In the genomic region with DNA sequence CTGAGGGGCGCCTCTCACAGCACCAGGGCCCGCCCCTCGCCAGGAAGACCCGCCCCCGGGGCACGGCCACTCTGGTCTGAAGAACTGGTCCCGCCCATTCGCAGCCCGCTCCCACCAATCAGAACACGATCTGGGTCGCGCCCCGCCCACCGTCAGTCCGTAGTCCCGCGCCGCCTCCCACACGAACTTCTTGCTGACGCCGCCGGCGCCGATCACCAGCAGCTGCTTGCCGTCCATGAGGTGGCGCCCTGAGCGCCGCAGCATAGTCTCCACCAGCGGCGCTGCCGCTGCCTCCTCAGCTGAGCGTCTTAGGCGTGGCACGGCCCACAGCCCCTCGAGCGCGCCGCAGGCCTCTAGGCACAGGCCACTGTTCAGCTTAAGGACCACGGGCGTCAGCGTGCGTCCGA, we compare ENCODE assay signal across 8 mouse cellular contexts. TPM values are rescaled to one million over a fixed set of nuclear protein-coding genes. Genes with fewer than 3 reads are reported as not detected.
DNase-seq lines count a peak whose midpoint lies in the region; ATAC-seq and TF ChIP-seq lines count a peak whose summit lies in the region.

No protein-coding gene starts in this region.

- TF ChIP-seq EP300 in liver, embryonic 14.5 days (IDR thresholded peaks at IDR 0.05; ENCODE audit: low read depth) = no peak
- TF ChIP-seq EP300 in stomach, postnatal 0 days (optimal IDR thresholded peaks at IDR 0.05) = peak; percentile 83

- DNase-seq in c-Kit-negative CD71-positive TER-119-positive erythroid progenitor cells, embryonic 14.5 days (ENCODE audit: low read depth, low spot score) = peak; percentile 95
- DNase-seq in forebrain, embryonic 10.5 days (ENCODE audit: extremely low spot score, low spot score) = peak; percentile 100
- DNase-seq in kidney, postnatal 25 days = peak; percentile 99 to 100
- peak; percentile 94 to 95 (median 94) for DNase-seq in liver, embryonic 14.5 days (ENCODE audit: low read depth in 3 of 3, low spot score in 3 of 3)
- peak; percentile 100 for DNase-seq in neural tube, embryonic 11.5 days (ENCODE audit: low spot score)
- DNase-seq in stomach, postnatal 0 days (ENCODE audit: low spot score) = peak; percentile 99

- H3K9me3 ChIP-seq in forebrain, embryonic 10.5 days = no peaks in the 10 kb centered on the region
- no peaks in the 10 kb centered on the region for H3K9me3 ChIP-seq in heart, embryonic 15.5 days (replicated peaks)
- no peaks in the 10 kb centered on the region for H3K9me3 ChIP-seq in liver, embryonic 14.5 days (ENCODE audit: control insufficient read depth, low read length)
- no peaks in the 10 kb centered on the region for H3K9me3 ChIP-seq in neural tube, embryonic 11.5 days (ENCODE audit: control insufficient read depth, low read length)
- no peaks in the 10 kb centered on the region for H3K9me3 ChIP-seq in stomach, postnatal 0 days (ENCODE audit: control insufficient read depth, low read length)

- peak overlapping the region; percentile 57 for H3K4me3 ChIP-seq in forebrain, embryonic 10.5 days
- H3K4me3 ChIP-seq in heart, embryonic 15.5 days = peak overlapping the region; percentile 54
- H3K4me3 ChIP-seq in liver, embryonic 14.5 days (ENCODE audit: insufficient read depth in 1 of 2, low read depth in 2 of 2, low read length in 2 of 2) = peak overlapping the region; percentile 42 to 57
- peak overlapping the region; percentile 32 for H3K4me3 ChIP-seq in neural tube, embryonic 11.5 days (ENCODE audit: low read depth, low read length)
- H3K4me3 ChIP-seq in stomach, postnatal 0 days (ENCODE audit: low read depth, low read length) = peak overlapping the region; percentile 44

- peak overlapping the region; percentile 92 for H3K4me2 ChIP-seq in heart, embryonic 15.5 days
- H3K4me2 ChIP-seq in liver, embryonic 14.5 days (ENCODE audit: low read depth) = peak overlapping the region; percentile 87
- peak overlapping the region; percentile 60 for H3K4me2 ChIP-seq in neural tube, embryonic 11.5 days (ENCODE audit: low read depth)
- H3K4me2 ChIP-seq in stomach, postnatal 0 days (replicated peaks; ENCODE audit: low read depth) = peak overlapping the region; percentile 81

- peaks cover 24% of the 10 kb centered on the region; the same call in 1 of the 2 replicates for H3K27me3 ChIP-seq in forebrain, embryonic 10.5 days (ENCODE audit: poor library complexity, severe bottlenecking)
- no peaks in the 10 kb centered on the region for H3K27me3 ChIP-seq in heart, embryonic 15.5 days
- no peaks in the 10 kb centered on the region for H3K27me3 ChIP-seq in liver, embryonic 14.5 days (ENCODE audit: control insufficient read depth, insufficient read depth, low read length)
- H3K27me3 ChIP-seq in neural tube, embryonic 11.5 days (ENCODE audit: control insufficient read depth, insufficient read depth, low read length) = no peaks in the 10 kb centered on the region
- no peaks in the 10 kb centered on the region for H3K27me3 ChIP-seq in stomach, postnatal 0 days (ENCODE audit: control insufficient read depth, insufficient read depth, low read length)

- peaks cover 27% of the 10 kb centered on the region for H3K4me1 ChIP-seq in forebrain, embryonic 10.5 days
- peaks cover 58% of the 10 kb centered on the region for H3K4me1 ChIP-seq in heart, embryonic 15.5 days (replicated peaks)
- peaks cover 4 to 6% of the 10 kb centered on the region in 2 experiments for H3K4me1 ChIP-seq in liver, embryonic 14.5 days (replicated peaks; ENCODE audit: control insufficient read depth in 2 of 2, insufficient read depth in 2 of 2, low read length in 1 of 2)
- H3K4me1 ChIP-seq in neural tube, embryonic 11.5 days (ENCODE audit: control insufficient read depth, insufficient read depth, low read length) = peaks cover 5% of the 10 kb centered on the region; the same call in 1 of the 2 replicates
- H3K4me1 ChIP-seq in stomach, postnatal 0 days (replicated peaks; ENCODE audit: control insufficient read depth, insufficient read depth) = peaks cover 5% of the 10 kb centered on the region; the same call in 1 of the 2 replicates

- peak overlapping the region; percentile 91 for H3K27ac ChIP-seq in forebrain, embryonic 10.5 days
- H3K27ac ChIP-seq in heart, embryonic 15.5 days = peak overlapping the region; percentile 96
- peak overlapping the region; percentile 0; the same call in 1 of the 2 replicates for H3K27ac ChIP-seq in liver, embryonic 14.5 days
- H3K27ac ChIP-seq in neural tube, embryonic 11.5 days (ENCODE audit: low read depth, low read length) = peak overlapping the region; percentile 76
- peak overlapping the region; percentile 95 for H3K27ac ChIP-seq in stomach, postnatal 0 days (replicated peaks)

- under 1% methylated on average over 43 of the region's 43 CpGs for WGBS in forebrain, embryonic 10.5 days
- WGBS in heart, embryonic 15.5 days = under 1% methylated on average over 43 of the region's 43 CpGs
- WGBS in liver, embryonic 14.5 days (ENCODE audit: insufficient replicate concordance) = under 1% methylated on average over 43 of the region's 43 CpGs
- 0% methylated on average over 43 of the region's 43 CpGs for WGBS in neural tube, embryonic 11.5 days
- WGBS in stomach, postnatal 0 days = under 1% methylated on average over 42 of the region's 43 CpGs

- H3K9ac ChIP-seq in heart, embryonic 15.5 days = peak overlapping the region; percentile 84
- H3K9ac ChIP-seq in liver, embryonic 14.5 days (replicated peaks) = peak overlapping the region; percentile 50
- peak overlapping the region; percentile 63 for H3K9ac ChIP-seq in neural tube, embryonic 11.5 days (ENCODE audit: low read length)
- H3K9ac ChIP-seq in stomach, postnatal 0 days (ENCODE audit: low read length) = peak overlapping the region; percentile 86

- peak; percentile 96 for ATAC-seq in CD4-positive, CD25-positive, alpha-beta regulatory T cell, adult 4 months
- ATAC-seq in heart, embryonic 15.5 days (replicated peaks; ENCODE audit: insufficient number of reproducible peaks, insufficient read depth, low FRiP score, low read depth) = peak; percentile 92
- ATAC-seq in liver, embryonic 14.5 days (ENCODE audit: insufficient read depth) = peak; percentile 94
- peak; percentile 92 for ATAC-seq in neural tube, embryonic 11.5 days (ENCODE audit: insufficient read depth, low FRiP score, low TSS enrichment)
- ATAC-seq in stomach, postnatal 0 days (ENCODE audit: low FRiP score, low TSS enrichment) = peak; percentile 93

- TF ChIP-seq CTCF in liver, embryonic 14.5 days (IDR thresholded peaks at IDR 0.05; ENCODE audit: low read depth) = peak; percentile 97
- peak; percentile 99 for TF ChIP-seq CTCF in stomach, postnatal 0 days (IDR thresholded peaks at IDR 0.05; ENCODE audit: low read depth)

- H3K36me3 ChIP-seq in forebrain, embryonic 10.5 days (replicated peaks) = no peaks in the 10 kb centered on the region
- no peaks in the 10 kb centered on the region for H3K36me3 ChIP-seq in heart, embryonic 15.5 days
- no peaks in the 10 kb centered on the region for H3K36me3 ChIP-seq in liver, embryonic 14.5 days (replicated peaks; ENCODE audit: control insufficient read depth, insufficient read depth, low read depth)
- no peaks in the 10 kb centered on the region for H3K36me3 ChIP-seq in neural tube, embryonic 11.5 days (ENCODE audit: control insufficient read depth, insufficient read depth, low read length)
- no peaks in the 10 kb centered on the region for H3K36me3 ChIP-seq in stomach, postnatal 0 days (ENCODE audit: control insufficient read depth, insufficient read depth, low read length)

RNA-seq across cellular contexts. Expression of a gene that starts 5.9 kb away (rescaled TPM):
- 10 to 100 TPM in 1 of 2 experiments, 1 to 10 TPM in 1; 9.4 to 11.9 TPM for polyA plus RNA-seq in CD4-positive, CD25-positive, alpha-beta regulatory T cell, adult 4 months (2017; shearing (Covaris generic))
- polyA plus RNA-seq in forebrain, embryonic 10.5 days (2016; fragmentation: Nextera tagmentation; extraction: Ambion mirVana) = 2.5 TPM in 2 replicates
- 12.3 TPM in 2 replicates for polyA plus RNA-seq in heart, embryonic 15.5 days (2015; fragmentation: Nextera tagmentation; extraction: Ambion mirVana)
- polyA plus RNA-seq in liver, embryonic 14.5 days (2012; rRNA removed) = 0.32 and 0.44 TPM in 2 replicates
- polyA plus RNA-seq in liver, embryonic 14.5 days (2014; fragmentation: Nextera tagmentation; extraction: Ambion mirVana) = 0.18 and 0.71 TPM in 2 replicates
- polyA plus RNA-seq in neural tube, embryonic 11.5 days (2014; fragmentation: Nextera tagmentation; extraction: Ambion mirVana) = 2.9 and 3.8 TPM in 2 replicates
- polyA plus RNA-seq in stomach, postnatal 0 days (2015; fragmentation: Nextera tagmentation; extraction: Ambion mirVana) = 1.5 TPM in 2 replicates

RNA-seq across cellular contexts. Expression of a gene that starts 6.2 kb away (rescaled TPM):
- 10 to 100 TPM; 31.7 to 39.0 TPM for polyA plus RNA-seq in CD4-positive, CD25-positive, alpha-beta regulatory T cell, adult 4 months (2017; shearing (Covaris generic))
- 59.7 TPM in 2 replicates for polyA plus RNA-seq in forebrain, embryonic 10.5 days (2016; fragmentation: Nextera tagmentation; extraction: Ambion mirVana)
- 42.2 and 46.1 TPM in 2 replicates for polyA plus RNA-seq in heart, embryonic 15.5 days (2015; fragmentation: Nextera tagmentation; extraction: Ambion mirVana)
- polyA plus RNA-seq in liver, embryonic 14.5 days (2012; rRNA removed) = 17.2 and 19.2 TPM in 2 replicates
- polyA plus RNA-seq in liver, embryonic 14.5 days (2014; fragmentation: Nextera tagmentation; extraction: Ambion mirVana) = 19.5 and 19.9 TPM in 2 replicates
- 52.6 and 52.7 TPM in 2 replicates for polyA plus RNA-seq in neural tube, embryonic 11.5 days (2014; fragmentation: Nextera tagmentation; extraction: Ambion mirVana)
- 41.1 and 49.3 TPM in 2 replicates for polyA plus RNA-seq in stomach, postnatal 0 days (2015; fragmentation: Nextera tagmentation; extraction: Ambion mirVana)

RNA-seq across cellular contexts. Expression of a gene that starts 16.0 kb away (rescaled TPM):
- 100 to 1,000 TPM; 836 to 870 TPM for polyA plus RNA-seq in CD4-positive, CD25-positive, alpha-beta regulatory T cell, adult 4 months (2017; shearing (Covaris generic))
- polyA plus RNA-seq in forebrain, embryonic 10.5 days (2016; fragmentation: Nextera tagmentation; extraction: Ambion mirVana) = 0.71 TPM in 1 of 2 replicates, not detected in the other
- polyA plus RNA-seq in heart, embryonic 15.5 days (2015; fragmentation: Nextera tagmentation; extraction: Ambion mirVana) = 3.6 and 33.8 TPM in 2 replicates
- 12.5 and 16.3 TPM in 2 replicates for polyA plus RNA-seq in liver, embryonic 14.5 days (2012; rRNA removed)
- 14.4 and 17.0 TPM in 2 replicates for polyA plus RNA-seq in liver, embryonic 14.5 days (2014; fragmentation: Nextera tagmentation; extraction: Ambion mirVana)
- 0.92 and 1.8 TPM in 2 replicates for polyA plus RNA-seq in neural tube, embryonic 11.5 days (2014; fragmentation: Nextera tagmentation; extraction: Ambion mirVana)
- 1.1 and 1.3 TPM in 2 replicates for polyA plus RNA-seq in stomach, postnatal 0 days (2015; fragmentation: Nextera tagmentation; extraction: Ambion mirVana)

RNA-seq across cellular contexts. Expression of a gene that starts 21.0 kb away (rescaled TPM):
- polyA plus RNA-seq in CD4-positive, CD25-positive, alpha-beta regulatory T cell, adult 4 months (2017; shearing (Covaris generic)) = 100 to 1,000 TPM; 236 to 310 TPM
- polyA plus RNA-seq in forebrain, embryonic 10.5 days (2016; fragmentation: Nextera tagmentation; extraction: Ambion mirVana) = 128 and 130 TPM in 2 replicates
- 114 and 137 TPM in 2 replicates for polyA plus RNA-seq in heart, embryonic 15.5 days (2015; fragmentation: Nextera tagmentation; extraction: Ambion mirVana)
- polyA plus RNA-seq in liver, embryonic 14.5 days (2012; rRNA removed) = 57.5 and 59.2 TPM in 2 replicates
- 57.5 and 62.2 TPM in 2 replicates for polyA plus RNA-seq in liver, embryonic 14.5 days (2014; fragmentation: Nextera tagmentation; extraction: Ambion mirVana)
- polyA plus RNA-seq in neural tube, embryonic 11.5 days (2014; fragmentation: Nextera tagmentation; extraction: Ambion mirVana) = 128 TPM in 2 replicates
- polyA plus RNA-seq in stomach, postnatal 0 days (2015; fragmentation: Nextera tagmentation; extraction: Ambion mirVana) = 127 and 133 TPM in 2 replicates

RNA-seq across cellular contexts. Expression of a gene that starts 21.7 kb away (rescaled TPM):
- polyA plus RNA-seq in CD4-positive, CD25-positive, alpha-beta regulatory T cell, adult 4 months (2017; shearing (Covaris generic)) = 100 to 1,000 TPM; 594 to 924 TPM
- 0.43 and 0.47 TPM in 2 replicates for polyA plus RNA-seq in forebrain, embryonic 10.5 days (2016; fragmentation: Nextera tagmentation; extraction: Ambion mirVana)
- polyA plus RNA-seq in heart, embryonic 15.5 days (2015; fragmentation: Nextera tagmentation; extraction: Ambion mirVana) = 3.0 and 14.9 TPM in 2 replicates
- polyA plus RNA-seq in liver, embryonic 14.5 days (2012; rRNA removed) = 2.6 TPM in 2 replicates
- 2.5 and 4.0 TPM in 2 replicates for polyA plus RNA-seq in liver, embryonic 14.5 days (2014; fragmentation: Nextera tagmentation; extraction: Ambion mirVana)
- polyA plus RNA-seq in neural tube, embryonic 11.5 days (2014; fragmentation: Nextera tagmentation; extraction: Ambion mirVana) = 0.68 and 1.1 TPM in 2 replicates
- polyA plus RNA-seq in stomach, postnatal 0 days (2015; fragmentation: Nextera tagmentation; extraction: Ambion mirVana) = 2.3 and 2.9 TPM in 2 replicates

Comparison
In these comparisons a context has a peak if more than half of its experiments do, and no peak if none do; other contexts are left out.
1. Peak in every context shown above with its lines: DNase-seq, ATAC-seq, H3K4me3 ChIP-seq and H3K27ac ChIP-seq.
2. H3K27ac ChIP-seq: peak in every context shown above with its lines; median percentile 96 in heart, embryonic 15.5 days; 95 in stomach, postnatal 0 days; 91 in forebrain, embryonic 10.5 days; 76 in neural tube, embryonic 11.5 days; 0 in liver, embryonic 14.5 days.
3. RNA of a gene that starts 16.0 kb away (polyA plus RNA-seq): 836 to 870 TPM in CD4-positive, CD25-positive, alpha-beta regulatory T cell, adult 4 months; 12.5 to 17.0 TPM in liver, embryonic 14.5 days, 3.6 to 33.8 TPM in heart, embryonic 15.5 days, 1.1 to 1.3 TPM in stomach, postnatal 0 days, 0.92 to 1.8 TPM in neural tube, embryonic 11.5 days and 0.71 TPM in forebrain, embryonic 10.5 days; every median in the first group is over 10 times any median in the second.